Mouse (Mus musculus): ENCODE data around the gene Rpl18.

GRCm38 (mm10) chr7:45708221-45708761, 7.0 kb upstream of the Rpl18 start:
- TF ChIP-seq POLR2A (IDR thresholded peaks at IDR 0.05; ENCODE audit: low read depth, low read length) = no peak
- no peak for TF ChIP-seq CTCF (IDR thresholded peaks at IDR 0.05; ENCODE audit: borderline replicate concordance, insufficient read depth, low read length)

Data from embryonic fibroblast, embryonic 13.5 days (primary cell).